Mouse (Mus musculus) G1E (cell line): Measurements from ENCODE around the gene Jazf1. TPM values are rescaled to one million over a fixed set of nuclear protein-coding genes. Genes with fewer than 3 reads are reported as not detected.
A peak's percentile ranks its signal among the peaks of the same experiment; 100 is the strongest.

Experiments used
- ATAC-seq: 2 replicates; pipeline ENCODE4 v1.8.0; 2016; ENCODE audit warnings: mild to moderate bottlenecking; ENCODE audit not compliant: insufficient number of reproducible peaks, poor library complexity, low FRiP score, severe bottlenecking; ENCODE audit errors: extremely low read depth
- DNase-seq: peaks from one replicate; pipeline ENCODE4 v3.0.0; 2012; ENCODE audit warnings: low spot score
- H3K27me3 ChIP-seq: 2 replicates; pipeline ENCODE4 v1.6.1; 2012; ENCODE audit warnings: mild to moderate bottlenecking, low read length, inconsistent platforms; ENCODE audit not compliant: insufficient read depth
- H3K36me3 ChIP-seq: replicated peaks from 2 replicates; pipeline ENCODE3; 2012; ENCODE audit warnings: mild to moderate bottlenecking, inconsistent platforms
- H3K4me1 ChIP-seq: 2 replicates; pipeline ENCODE4 v1.6.1; 2012; ENCODE audit warnings: low read depth, low read length, inconsistent platforms, mixed read lengths; ENCODE audit not compliant: insufficient read depth
- H3K4me3 ChIP-seq: 2 replicates; pipeline ENCODE4 v1.5.1; 2012; ENCODE audit warnings: low read depth, mild to moderate bottlenecking, inconsistent platforms, low read length, moderate library complexity, mixed read lengths
- H3K9me3 ChIP-seq: replicated peaks from 2 replicates; pipeline ENCODE4 v1.6.1; 2012; ENCODE audit warnings: inconsistent platforms
- CTCF ChIP-seq: IDR thresholded peaks from 2 replicates; pipeline ENCODE4 v1.5.1; 2012; ENCODE audit warnings: low read depth, low read length, inconsistent platforms, mixed read lengths
- GATA1 ChIP-seq: IDR thresholded peaks from 2 replicates; pipeline ENCODE4 v1.6.1; 2012; ENCODE audit warnings: borderline replicate concordance, low read length, inconsistent platforms, mixed read lengths
- GATA2 ChIP-seq: IDR thresholded peaks from 2 replicates; pipeline ENCODE4 v1.6.1; 2012; ENCODE audit warnings: low read depth, low read length, inconsistent platforms, borderline replicate concordance
- POLR2AphosphoS5 ChIP-seq: IDR thresholded peaks from 2 replicates; pipeline ENCODE4 v1.6.1; 2012; ENCODE audit warnings: low read depth, low read length, inconsistent platforms; ENCODE audit not compliant: insufficient replicate concordance
- TAL1 ChIP-seq: conservative IDR thresholded peaks from 2 replicates; pipeline ENCODE4 v1.6.1; 2012; ENCODE audit warnings: low read depth, low read length, inconsistent platforms, mixed read lengths
- polyA plus RNA-seq: library from polyadenylated mRNA; stranded (reverse); fragments of >175 nt; gene quantifications from 2 replicates; pipeline ENCODE4 v1.2.3, GENCODE M21; 2012
- total RNA-seq, 2 experiments: library from RNA; stranded (forward) in 1 of 2; stranded (reverse) in 1 of 2; fragments of 200-1000 nt in 1 of 2; fragments of >200 nt in 1 of 2; fragmentation: Nextera tagmentation in 1 of 2; gene quantifications; 2 replicates each; pipeline ENCODE4 v1.2.3; 2014 to 2017

Jazf1 gene
- total and polyA plus RNA-seq, 3 experiments, result not detected

- Histone ChIP-seq H3K36me3 (no peaks in the 10 kb centered on the region), H3K9me3 (no peaks in the 10 kb centered on the region), H3K4me1 (no peaks in the 10 kb centered on the region), H3K4me3 (no peak overlapping the region), H3K27me3 (peaks cover 18% of the 10 kb centered on the region)
- no peak for TF ChIP-seq POLR2AphosphoS5
- TF ChIP-seq GATA1, result no peak
- TF ChIP-seq TAL1, result no peak
- no peak for TF ChIP-seq CTCF
- no peak for TF ChIP-seq GATA2
- DNase-seq (no peak), ATAC-seq (no peak)
These were observed 251.1 kb downstream of the Jazf1 start for GRCm38 (mm10) chr6:52817203-52817874.

GRCm38 (mm10) chr6:52805237-52805856 is 263.1 kb downstream of the Jazf1 start:
- Histone ChIP-seq H3K27me3 (peaks cover 26% of the 10 kb centered on the region), H3K4me3 (no peak overlapping the region), H3K9me3 (no peaks in the 10 kb centered on the region), H3K36me3 (no peaks in the 10 kb centered on the region), H3K4me1 (peaks cover 19% of the 10 kb centered on the region)
- DNase-seq (no peak), ATAC-seq (no peak)
- TF ChIP-seq CTCF (no peak), GATA2 (no peak), GATA1 (no peak), POLR2AphosphoS5 (no peak)

GRCm38 (mm10) chr6:52802181-52802580 is 266.2 kb downstream of the Jazf1 start:
- Histone ChIP-seq H3K27me3 (peaks cover 12% of the 10 kb centered on the region), H3K4me3 (no peak overlapping the region; the same call in 1 of the 2 replicates), H3K36me3 (no peaks in the 10 kb centered on the region), H3K4me1 (peaks cover 19% of the 10 kb centered on the region), H3K9me3 (0 out of 2 replicates have a peak, but pooled peaks cover 2% of the 10 kb centered on the region)
- TF ChIP-seq GATA2, result no peak
- no peak for TF ChIP-seq TAL1
- no peak for TF ChIP-seq CTCF
- TF ChIP-seq GATA1, result no peak
- TF ChIP-seq POLR2AphosphoS5, result no peak
- peak; percentile 51 for DNase-seq
- peak; percentile 69 for ATAC-seq

- DNase-seq, result no peak
These were observed 271.1 kb downstream of the Jazf1 start for GRCm38 (mm10) chr6:52797252-52797800.

GRCm38 (mm10) chr6:52796691-52797090 is 271.7 kb downstream of the Jazf1 start:
- DNase-seq, result no peak
- Histone ChIP-seq H3K4me3 (no peak overlapping the region), H3K9me3 (0 out of 2 replicates have a peak, but pooled peaks cover 2% of the 10 kb centered on the region), H3K27me3 (peaks cover 14% of the 10 kb centered on the region), H3K36me3 (no peaks in the 10 kb centered on the region), H3K4me1 (peaks cover 7% of the 10 kb centered on the region)
- no peak for ATAC-seq
- TF ChIP-seq GATA2 (no peak), TAL1 (no peak), CTCF (no peak), POLR2AphosphoS5 (no peak), GATA1 (no peak)

More at GRCm38 (mm10) chr6:52797252-52797800, 271.1 kb downstream of the Jazf1 start:
- H3K4me1 ChIP-seq, result peaks cover 13% of the 10 kb centered on the region
- no peak for ATAC-seq
- H3K4me3 ChIP-seq, result no peak overlapping the region
- H3K36me3 ChIP-seq, result no peaks in the 10 kb centered on the region
- peaks cover 14% of the 10 kb centered on the region for H3K27me3 ChIP-seq
- H3K9me3 ChIP-seq, result 0 out of 2 replicates have a peak, but pooled peaks cover 2% of the 10 kb centered on the region
- no peak for TF ChIP-seq GATA1
- TF ChIP-seq POLR2AphosphoS5, result no peak
- no peak for TF ChIP-seq CTCF
- TF ChIP-seq GATA2, result no peak
- TF ChIP-seq TAL1, result no peak

GRCm38 (mm10) chr6:52796035-52796598 is 272.3 kb downstream of the Jazf1 start:
- Histone ChIP-seq H3K4me3 (no peak overlapping the region), H3K36me3 (no peaks in the 10 kb centered on the region), H3K4me1 (peaks cover 1% of the 10 kb centered on the region), H3K9me3 (0 out of 2 replicates have a peak, but pooled peaks cover 2% of the 10 kb centered on the region), H3K27me3 (peaks cover 14% of the 10 kb centered on the region)
- ATAC-seq, result no peak
- TF ChIP-seq CTCF (no peak), GATA2 (no peak), POLR2AphosphoS5 (no peak), TAL1 (no peak), GATA1 (no peak)
- DNase-seq, result no peak
